Mouse (Mus musculus) heart, adult 2 months (tissue): Measurements from ENCODE around the gene Relt.

Experiments used
- CTCF ChIP-seq: fragments of 200-600 bp; IDR thresholded peaks from 2 replicates; pipeline ENCODE4 v1.8.1; 2022; ENCODE audit warnings: antibody characterized with exemption, mild to moderate bottlenecking, moderate library complexity
- EP300 ChIP-seq: fragments of 200-500 bp; IDR thresholded peaks from 2 replicates; pipeline ENCODE4 v1.6.1; 2011; ENCODE audit warnings: low read depth, low read length, control low read depth; ENCODE audit not compliant: insufficient read depth
- POLR2A ChIP-seq: fragments of 200-500 bp; IDR thresholded peaks from 2 replicates; pipeline ENCODE4 v1.6.1; 2011; ENCODE audit warnings: mild to moderate bottlenecking, low read depth, low read length, control low read depth; ENCODE audit not compliant: insufficient read depth

GRCm38 (mm10) chr7:100841608-100842007 is 21.6 kb downstream of the Relt start:
- TF ChIP-seq CTCF (no peak), POLR2A (no peak), EP300 (no peak)
